Mouse (Mus musculus): ENCODE results near the gene Svopl. TPM values are rescaled to one million over a fixed set of nuclear protein-coding genes. Genes with fewer than 3 reads are reported as not detected.

Gene Svopl
- total RNA-seq, 2 experiments from 2014 or later: 0.14 to 0.32 TPM

- DNase-seq (ENCODE audit: extremely low spot score in 1 of 2, low spot score in 1 of 2): no peak
Observed at GRCm38 (mm10) chr6:38032801-38033566, 13.8 kb downstream of the Svopl start.

GRCm38 (mm10) chr6:38031924-38032540, 14.8 kb downstream of the Svopl start:
- DNase-seq (ENCODE audit: extremely low spot score in 1 of 2, low spot score in 1 of 2): peak in 1 of 2 experiments; percentile 19

GRCm38 (mm10) chr6:38028205-38028604, 18.6 kb downstream of the Svopl start:
- no peak for DNase-seq (ENCODE audit: extremely low spot score in 1 of 2, low spot score in 1 of 2)

- DNase-seq (ENCODE audit: extremely low spot score in 1 of 2, low spot score in 1 of 2): no peak
Observed at GRCm38 (mm10) chr6:38027771-38028170, 19.0 kb downstream of the Svopl start.

GRCm38 (mm10) chr6:38023284-38023683, 23.5 kb downstream of the Svopl start:
- DNase-seq (ENCODE audit: extremely low spot score in 1 of 2, low spot score in 1 of 2): no peak

GRCm38 (mm10) chr6:38021406-38021805, 25.4 kb downstream of the Svopl start:
- no peak for DNase-seq (ENCODE audit: extremely low spot score in 1 of 2, low spot score in 1 of 2)

- no peak for DNase-seq (ENCODE audit: extremely low spot score in 1 of 2, low spot score in 1 of 2)
Observed at GRCm38 (mm10) chr6:38012829-38013228, 34.0 kb downstream of the Svopl start.

- peak in 1 of 2 experiments; percentile 55 for DNase-seq (ENCODE audit: extremely low spot score in 1 of 2, low spot score in 1 of 2)
Observed at GRCm38 (mm10) chr6:38007459-38007858, 39.3 kb downstream of the Svopl start.

- no peak for DNase-seq (ENCODE audit: extremely low spot score in 1 of 2, low spot score in 1 of 2)
Observed at GRCm38 (mm10) chr6:37967386-37967785, 79.4 kb downstream of the Svopl start.

- DNase-seq (ENCODE audit: extremely low spot score in 1 of 2, low spot score in 1 of 2): no peak
Observed at GRCm38 (mm10) chr6:37951306-37951705, 95.5 kb downstream of the Svopl start.

GRCm38 (mm10) chr6:37936498-37936897, 110.3 kb downstream of the Svopl start:
- no peak for DNase-seq (ENCODE audit: extremely low spot score in 1 of 2, low spot score in 1 of 2)

Other genes with a start within 250 kb of the Svopl start
- gene Trim24, start 176.2 kb downstream of the Svopl start, total RNA-seq (2021): 10 to 100 TPM; 32.6 to 40.0 TPM
- not detected for gene Tmem213, start 62.3 kb upstream of the Svopl start, total RNA-seq (2021)
- 1 to 10 TPM; 1.7 to 2.1 TPM for gene Atp6v0a4, start 77.6 kb upstream of the Svopl start, total RNA-seq (2021)
- gene D630045J12Rik, start 207.0 kb upstream of the Svopl start, total RNA-seq (2021): 10 to 100 TPM; 33.2 to 43.0 TPM

Measured in layer of hippocampus, postnatal 25 days (tissue).